Mouse (Mus musculus): ENCODE results near the gene Stim1.
"Not testable (repeated sequence)": the region's sequence is repeated elsewhere in the genome, so short reads cannot be mapped to it uniquely, and the experiment has no call there.

Gene Stim1

GRCm38 (mm10) chr7:102253631-102254030 is 14.0 kb upstream of the Stim1 start:
- H3K36me3 ChIP-seq (ENCODE audit: insufficient read depth, low read length), result no peaks in the 10 kb centered on the region
- TF ChIP-seq NANOG (IDR thresholded peaks at IDR 0.05; ENCODE audit: borderline replicate concordance, low read length) (no peak), CTCF (conservative IDR thresholded peaks at IDR 0.05; ENCODE audit: low read length) (no peak), POU5F1 (IDR thresholded peaks at IDR 0.05; ENCODE audit: borderline replicate concordance, low read length) (no peak)
- no peaks in the 10 kb centered on the region for H3K9me3 ChIP-seq (ENCODE audit: low read length)
- H3K4me3 ChIP-seq (replicated peaks; ENCODE audit: low read length), result no peak overlapping the region
- peaks cover 26% of the 10 kb centered on the region for H3K27me3 ChIP-seq (ENCODE audit: insufficient read depth, low read length)
- H3K4me1 ChIP-seq (replicated peaks; ENCODE audit: low read depth, low read length), result peaks cover 17% of the 10 kb centered on the region

- Histone ChIP-seq H3K9me3 (ENCODE audit: low read length) (no peaks in the 10 kb centered on the region), H3K4me1 (replicated peaks; ENCODE audit: low read depth, low read length) (peaks cover 7% of the 10 kb centered on the region), H3K36me3 (ENCODE audit: insufficient read depth, low read length) (no peaks in the 10 kb centered on the region), H3K4me3 (replicated peaks; ENCODE audit: low read length) (no peak within 1 kb of the TSS), H3K27me3 (ENCODE audit: insufficient read depth, low read length) (peaks cover 18% of the 10 kb centered on the region)
- TF ChIP-seq CTCF (conservative IDR thresholded peaks at IDR 0.05; ENCODE audit: low read length) (no peak), POU5F1 (IDR thresholded peaks at IDR 0.05; ENCODE audit: borderline replicate concordance, low read length) (no peak), NANOG (IDR thresholded peaks at IDR 0.05; ENCODE audit: borderline replicate concordance, low read length) (no peak)
Measured at GRCm38 (mm10) chr7:102255954-102256353, 11.7 kb upstream of the Stim1 start, which contains the start of gene Rhog. Rhog (minus strand) TSS chr7:102256054.

GRCm38 (mm10) chr7:102256636-102257035 is 11.0 kb upstream of the Stim1 start:
- H3K27me3 ChIP-seq (ENCODE audit: insufficient read depth, low read length), result peaks cover 18% of the 10 kb centered on the region
- TF ChIP-seq CTCF (conservative IDR thresholded peaks at IDR 0.05; ENCODE audit: low read length), result no peak
- no peak for TF ChIP-seq POU5F1 (IDR thresholded peaks at IDR 0.05; ENCODE audit: borderline replicate concordance, low read length)
- no peak for TF ChIP-seq NANOG (IDR thresholded peaks at IDR 0.05; ENCODE audit: borderline replicate concordance, low read length)
- no peaks in the 10 kb centered on the region for H3K9me3 ChIP-seq (ENCODE audit: low read length)
- H3K36me3 ChIP-seq (ENCODE audit: insufficient read depth, low read length), result no peaks in the 10 kb centered on the region
- no peak overlapping the region for H3K4me3 ChIP-seq (replicated peaks; ENCODE audit: low read length)
- H3K4me1 ChIP-seq (replicated peaks; ENCODE audit: low read depth, low read length), result no peaks in the 10 kb centered on the region

- no peaks in the 10 kb centered on the region for H3K9me3 ChIP-seq (ENCODE audit: low read length)
- H3K36me3 ChIP-seq (ENCODE audit: insufficient read depth, low read length), result no peaks in the 10 kb centered on the region
- H3K27me3 ChIP-seq (ENCODE audit: insufficient read depth, low read length), result peaks cover 15% of the 10 kb centered on the region
- H3K4me1 ChIP-seq (replicated peaks; ENCODE audit: low read depth, low read length), result no peaks in the 10 kb centered on the region
- no peak overlapping the region for H3K4me3 ChIP-seq (replicated peaks; ENCODE audit: low read length)
- TF ChIP-seq CTCF (conservative IDR thresholded peaks at IDR 0.05; ENCODE audit: low read length) (peak; percentile 69), NANOG (IDR thresholded peaks at IDR 0.05; ENCODE audit: borderline replicate concordance, low read length) (no peak)
Measured at GRCm38 (mm10) chr7:102258189-102258588, 9.4 kb upstream of the Stim1 start.

- no peak for TF ChIP-seq CTCF (conservative IDR thresholded peaks at IDR 0.05; ENCODE audit: low read length)
- TF ChIP-seq NANOG (IDR thresholded peaks at IDR 0.05; ENCODE audit: borderline replicate concordance, low read length), result no peak
- no peak for TF ChIP-seq POU5F1 (IDR thresholded peaks at IDR 0.05; ENCODE audit: borderline replicate concordance, low read length)
- H3K9me3 ChIP-seq (ENCODE audit: low read length), result no peaks in the 10 kb centered on the region
- peaks cover 12% of the 10 kb centered on the region for H3K27me3 ChIP-seq (ENCODE audit: insufficient read depth, low read length)
- no peak overlapping the region for H3K4me3 ChIP-seq (replicated peaks; ENCODE audit: low read length)
- H3K4me1 ChIP-seq (replicated peaks; ENCODE audit: low read depth, low read length), result no peaks in the 10 kb centered on the region
- H3K36me3 ChIP-seq (ENCODE audit: insufficient read depth, low read length), result no peaks in the 10 kb centered on the region
Measured at GRCm38 (mm10) chr7:102258753-102259152, 8.9 kb upstream of the Stim1 start.

- no peaks in the 10 kb centered on the region for H3K36me3 ChIP-seq (ENCODE audit: insufficient read depth, low read length)
- no peak for TF ChIP-seq POU5F1 (IDR thresholded peaks at IDR 0.05; ENCODE audit: borderline replicate concordance, low read length)
- no peak for TF ChIP-seq CTCF (conservative IDR thresholded peaks at IDR 0.05; ENCODE audit: low read length)
Measured at GRCm38 (mm10) chr7:102259716-102260479, 7.7 kb upstream of the Stim1 start.

GRCm38 (mm10) chr7:102260518-102260917 is 7.1 kb upstream of the Stim1 start:
- no peaks in the 10 kb centered on the region for H3K4me1 ChIP-seq (replicated peaks; ENCODE audit: low read depth, low read length)
- no peak for TF ChIP-seq POU5F1 (IDR thresholded peaks at IDR 0.05; ENCODE audit: borderline replicate concordance, low read length)
- TF ChIP-seq NANOG (IDR thresholded peaks at IDR 0.05; ENCODE audit: borderline replicate concordance, low read length), result no peak
- TF ChIP-seq CTCF (conservative IDR thresholded peaks at IDR 0.05; ENCODE audit: low read length), result no peak
- H3K36me3 ChIP-seq (ENCODE audit: insufficient read depth, low read length), result no peaks in the 10 kb centered on the region
- H3K27me3 ChIP-seq (ENCODE audit: insufficient read depth, low read length), result peaks cover 17% of the 10 kb centered on the region
- H3K4me3 ChIP-seq (replicated peaks; ENCODE audit: low read length), result no peak overlapping the region
- no peaks in the 10 kb centered on the region for H3K9me3 ChIP-seq (ENCODE audit: low read length)

More at GRCm38 (mm10) chr7:102259716-102260479, 7.7 kb upstream of the Stim1 start:
- Histone ChIP-seq H3K4me3 (replicated peaks; ENCODE audit: low read length) (no peak overlapping the region), H3K9me3 (ENCODE audit: low read length) (no peaks in the 10 kb centered on the region), H3K4me1 (replicated peaks; ENCODE audit: low read depth, low read length) (no peaks in the 10 kb centered on the region), H3K27me3 (ENCODE audit: insufficient read depth, low read length) (peaks cover 12% of the 10 kb centered on the region)

- H3K4me1 ChIP-seq (replicated peaks; ENCODE audit: low read depth, low read length), result peaks cover 8% of the 10 kb centered on the region
- TF ChIP-seq CTCF (conservative IDR thresholded peaks at IDR 0.05; ENCODE audit: low read length), result peak; percentile 14
- no peak for TF ChIP-seq NANOG (IDR thresholded peaks at IDR 0.05; ENCODE audit: borderline replicate concordance, low read length)
- no peak for TF ChIP-seq POU5F1 (IDR thresholded peaks at IDR 0.05; ENCODE audit: borderline replicate concordance, low read length)
- no peaks in the 10 kb centered on the region for H3K36me3 ChIP-seq (ENCODE audit: insufficient read depth, low read length)
- H3K9me3 ChIP-seq (ENCODE audit: low read length), result no peaks in the 10 kb centered on the region
- no peak overlapping the region for H3K4me3 ChIP-seq (replicated peaks; ENCODE audit: low read length)
- peaks cover 14% of the 10 kb centered on the region for H3K27me3 ChIP-seq (ENCODE audit: insufficient read depth, low read length)
Measured at GRCm38 (mm10) chr7:102263020-102263419, 4.6 kb upstream of the Stim1 start.

GRCm38 (mm10) chr7:102266021-102266400 is 1.6 kb upstream of the Stim1 start:
- not testable (repeated sequence) for H3K9me3 ChIP-seq (ENCODE audit: low read length); H3K36me3 ChIP-seq (ENCODE audit: insufficient read depth, low read length); H3K4me3 ChIP-seq (replicated peaks; ENCODE audit: low read length)
- Histone ChIP-seq H3K27me3 (ENCODE audit: insufficient read depth, low read length) (peaks cover 38% of the 10 kb centered on the region), H3K4me1 (replicated peaks; ENCODE audit: low read depth, low read length) (peaks cover 21% of the 10 kb centered on the region)
